Mouse (Mus musculus): ENCODE results near the gene Sipa1l3. TPM values are rescaled to one million over a fixed set of nuclear protein-coding genes. Genes with fewer than 3 reads are reported as not detected.
A peak's percentile ranks its signal among the peaks of the same experiment; 100 is the strongest.

The Sipa1l3 gene
- total RNA-seq, 2 experiments from 2014 or later, result 55.0 to 60.7 TPM

- DNase-seq (ENCODE audit: low spot score in 2 of 2), result no peak
- intact Hi-C loops (cut with DNase I), result no loop called here
These were observed 87.7 kb downstream of the Sipa1l3 start for GRCm38 (mm10) chr7:29430739-29431211.

- peak in 1 of 2 experiments; percentile 23 for DNase-seq (ENCODE audit: low spot score in 2 of 2)
These were observed 92.4 kb downstream of the Sipa1l3 start for GRCm38 (mm10) chr7:29426056-29426455.

GRCm38 (mm10) chr7:29425413-29425827, 93.0 kb downstream of the Sipa1l3 start:
- intact Hi-C loops (cut with DNase I), result no loop called here
- DNase-seq (ENCODE audit: low spot score in 2 of 2), result peak; percentile 49 to 68

More at GRCm38 (mm10) chr7:29426056-29426455, 92.4 kb downstream of the Sipa1l3 start:
- intact Hi-C loops (cut with DNase I), result no loop called here

GRCm38 (mm10) chr7:29424690-29425089, 93.8 kb downstream of the Sipa1l3 start:
- no peak for DNase-seq (ENCODE audit: low spot score in 2 of 2)
- intact Hi-C loops (cut with DNase I), result no loop called here

- DNase-seq (ENCODE audit: low spot score in 2 of 2), result no peak
- intact Hi-C loops (cut with DNase I), result no loop called here
These were observed 96.6 kb downstream of the Sipa1l3 start for GRCm38 (mm10) chr7:29421909-29422244.

- intact Hi-C loops (cut with DNase I), result no loop called here
- DNase-seq (ENCODE audit: low spot score in 2 of 2), result peak; percentile 24 to 64
These were observed 97.1 kb downstream of the Sipa1l3 start for GRCm38 (mm10) chr7:29421240-29421908.

GRCm38 (mm10) chr7:29419836-29420235, 98.6 kb downstream of the Sipa1l3 start:
- intact Hi-C loops (cut with DNase I), result no loop called here
- DNase-seq (ENCODE audit: low spot score in 2 of 2), result no peak

GRCm38 (mm10) chr7:29418231-29418630, 100.2 kb downstream of the Sipa1l3 start:
- intact Hi-C loops (cut with DNase I), result no loop called here
- DNase-seq (ENCODE audit: low spot score in 2 of 2), result no peak

GRCm38 (mm10) chr7:29417332-29418069, 100.9 kb downstream of the Sipa1l3 start:
- DNase-seq (ENCODE audit: low spot score in 2 of 2), result no peak
- intact Hi-C loops (cut with DNase I), result no loop called here

GRCm38 (mm10) chr7:29416906-29417305, 101.5 kb downstream of the Sipa1l3 start:
- intact Hi-C loops (cut with DNase I), result no loop called here
- no peak for DNase-seq (ENCODE audit: low spot score in 2 of 2)

GRCm38 (mm10) chr7:29411838-29412580, 106.4 kb downstream of the Sipa1l3 start:
- DNase-seq (ENCODE audit: low spot score in 2 of 2), result no peak
- intact Hi-C loops (cut with DNase I), result no loop called here

- intact Hi-C loops (cut with DNase I), result no loop called here
- DNase-seq (ENCODE audit: low spot score in 2 of 2), result no peak
These were observed 107.1 kb downstream of the Sipa1l3 start for GRCm38 (mm10) chr7:29411216-29411816.

- no peak for DNase-seq (ENCODE audit: low spot score in 2 of 2)
- intact Hi-C loops (cut with DNase I), result no loop called here
These were observed 108.0 kb downstream of the Sipa1l3 start for GRCm38 (mm10) chr7:29410402-29410801.

- no peak for DNase-seq (ENCODE audit: low spot score in 2 of 2)
- intact Hi-C loops (cut with DNase I), result no loop called here
These were observed 111.6 kb downstream of the Sipa1l3 start for GRCm38 (mm10) chr7:29406855-29407254.

- no peak for DNase-seq (ENCODE audit: low spot score in 2 of 2)
- intact Hi-C loops (cut with DNase I), result no loop called here
These were observed 114.3 kb downstream of the Sipa1l3 start for GRCm38 (mm10) chr7:29404126-29404525.

GRCm38 (mm10) chr7:29402015-29402414, 116.4 kb downstream of the Sipa1l3 start:
- DNase-seq (ENCODE audit: low spot score in 2 of 2), result no peak
- intact Hi-C loops (cut with DNase I), result no loop called here

- intact Hi-C loops (cut with DNase I), result no loop called here
- no peak for DNase-seq (ENCODE audit: low spot score in 2 of 2)
These were observed 118.0 kb downstream of the Sipa1l3 start for GRCm38 (mm10) chr7:29400451-29400850.

- DNase-seq (ENCODE audit: low spot score in 2 of 2), result no peak
- intact Hi-C loops (cut with DNase I), result no loop called here
These were observed 119.4 kb downstream of the Sipa1l3 start for GRCm38 (mm10) chr7:29399056-29399455.

GRCm38 (mm10) chr7:29397486-29397885, 121.0 kb downstream of the Sipa1l3 start:
- no peak for DNase-seq (ENCODE audit: low spot score in 2 of 2)
- intact Hi-C loops (cut with DNase I), result no loop called here

- intact Hi-C loops (cut with DNase I), result no loop called here
- no peak for DNase-seq (ENCODE audit: low spot score in 2 of 2)
These were observed 121.5 kb downstream of the Sipa1l3 start for GRCm38 (mm10) chr7:29396943-29397340.
